Mouse (Mus musculus): ENCODE measurements around the gene Fat3. TPM values are rescaled to one million over a fixed set of nuclear protein-coding genes. Genes with fewer than 3 reads are reported as not detected.

Fat3 gene
- total RNA-seq, 2 experiments from 2014 or later = 39.2 to 43.5 TPM

DNA sequence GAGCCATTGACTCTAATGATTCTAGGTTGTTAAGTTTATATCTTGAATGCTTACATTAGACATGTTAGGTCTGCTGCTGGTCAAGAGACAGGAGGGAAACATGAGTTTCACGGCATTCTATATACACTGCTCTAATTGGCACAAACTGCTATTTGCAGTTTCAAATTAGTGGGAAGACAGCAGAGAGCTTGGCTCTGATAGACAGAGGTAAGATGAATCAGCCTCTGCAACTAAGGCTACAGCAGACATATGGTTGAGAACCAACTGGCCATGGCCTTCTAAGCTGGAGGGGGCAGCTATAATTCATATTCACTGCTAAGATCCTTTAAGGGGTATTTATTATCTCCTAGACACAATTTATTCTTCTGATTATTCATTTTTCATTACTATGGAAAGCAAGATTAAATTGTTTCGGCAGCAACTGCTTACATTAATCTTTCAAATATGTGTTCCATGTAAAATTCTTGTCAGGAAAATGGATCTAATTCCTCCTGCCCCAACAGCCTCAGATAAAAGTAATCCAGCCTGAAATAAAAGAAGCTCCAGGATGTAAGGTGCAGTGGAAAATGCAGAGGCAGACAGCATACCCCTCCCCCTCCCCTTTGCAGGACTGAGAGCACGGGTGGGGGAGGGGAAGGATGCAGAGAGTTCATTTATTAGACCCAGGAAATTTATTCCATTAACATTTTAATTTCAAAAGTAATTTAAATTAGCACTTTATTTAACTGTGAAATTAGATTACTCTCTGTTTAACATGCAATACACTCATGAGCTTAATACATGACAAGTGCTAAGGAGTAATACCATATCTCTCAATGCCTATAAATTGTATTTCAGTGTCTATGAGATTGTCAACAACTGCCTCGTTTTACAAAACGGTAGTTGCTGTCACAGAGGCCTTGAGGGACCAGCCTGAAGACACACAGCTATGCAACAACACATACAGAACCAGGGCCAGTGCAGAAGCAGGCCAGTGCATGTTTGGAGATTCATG is 189.9 kb downstream of the Fat3 start:
- DNase-seq (ENCODE audit: low spot score in 2 of 2) = no peak

GRCm38 (mm10) chr9:16310305-16310704 is 190.8 kb downstream of the Fat3 start:
- DNase-seq (ENCODE audit: low spot score in 2 of 2) = no peak

GRCm38 (mm10) chr9:16307789-16308188 is 193.3 kb downstream of the Fat3 start:
- DNase-seq (ENCODE audit: low spot score in 2 of 2) = no peak

GRCm38 (mm10) chr9:16306222-16306621 is 194.9 kb downstream of the Fat3 start:
- DNase-seq (ENCODE audit: low spot score in 2 of 2) = no peak

DNA sequence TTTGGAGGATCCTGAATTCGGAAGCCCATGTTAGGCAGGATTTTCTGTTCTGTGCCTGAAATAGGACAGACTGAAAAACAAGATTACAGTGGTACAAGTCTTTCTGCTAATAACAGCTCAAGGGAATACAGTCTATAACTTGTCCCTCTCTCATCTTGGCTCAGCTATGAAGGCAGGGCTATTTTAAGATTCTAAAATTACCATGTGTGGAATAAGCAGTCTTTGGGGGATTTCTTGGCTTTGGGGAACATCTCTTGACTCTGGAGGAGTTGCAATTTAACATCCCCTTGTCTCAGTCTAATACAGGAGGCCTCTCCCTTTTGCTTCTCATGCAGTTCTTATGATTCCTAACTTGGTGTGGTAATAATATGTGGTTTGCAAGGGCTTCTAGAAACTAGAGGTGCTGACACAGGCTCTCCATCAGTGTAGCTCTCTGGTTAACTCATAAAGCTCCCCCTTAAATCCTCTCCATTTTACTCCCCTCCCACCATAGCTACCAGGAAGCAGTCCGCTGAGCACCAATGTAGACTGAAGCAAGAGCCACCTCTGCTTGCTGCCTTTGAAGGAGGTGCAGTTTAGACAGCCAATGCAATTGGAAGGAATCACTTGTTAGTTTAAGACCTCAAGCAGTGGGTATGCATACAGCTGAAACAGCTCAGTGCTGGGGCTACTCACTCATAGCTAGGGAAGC is 195.5 kb downstream of the Fat3 start:
- DNase-seq (ENCODE audit: low spot score in 2 of 2) = no peak

DNA sequence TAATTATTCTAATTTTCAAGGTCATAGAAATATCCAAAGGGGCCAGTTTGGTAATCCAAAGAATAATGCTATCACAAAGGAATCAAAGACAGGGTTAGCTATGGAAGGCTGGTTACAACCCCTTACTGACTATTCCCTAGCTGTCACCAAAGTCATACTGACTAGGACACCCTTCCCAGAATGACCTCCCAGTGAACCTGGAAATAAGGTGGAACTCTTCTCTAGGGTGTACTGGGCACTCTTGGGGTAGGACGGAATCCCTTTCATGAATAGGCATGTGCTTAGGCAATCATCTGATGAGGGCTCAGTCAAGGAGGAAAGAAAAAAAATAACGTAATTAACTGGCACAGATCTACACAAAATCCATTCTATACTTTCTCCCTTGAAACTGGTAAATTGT is 196.1 kb downstream of the Fat3 start:
- DNase-seq (ENCODE audit: low spot score in 2 of 2) = no peak

- DNase-seq (ENCODE audit: low spot score in 2 of 2) = no peak
Measured at GRCm38 (mm10) chr9:16302484-16302883, 198.6 kb downstream of the Fat3 start.

- DNase-seq (ENCODE audit: low spot score in 2 of 2) = no peak
Measured at GRCm38 (mm10) chr9:16297935-16298334, 203.2 kb downstream of the Fat3 start.

- no peak for DNase-seq (ENCODE audit: low spot score in 2 of 2)
Measured at GRCm38 (mm10) chr9:16293928-16294806, 206.9 kb downstream of the Fat3 start.

GRCm38 (mm10) chr9:16292492-16292891 is 208.6 kb downstream of the Fat3 start:
- no peak for DNase-seq (ENCODE audit: low spot score in 2 of 2)

DNA sequence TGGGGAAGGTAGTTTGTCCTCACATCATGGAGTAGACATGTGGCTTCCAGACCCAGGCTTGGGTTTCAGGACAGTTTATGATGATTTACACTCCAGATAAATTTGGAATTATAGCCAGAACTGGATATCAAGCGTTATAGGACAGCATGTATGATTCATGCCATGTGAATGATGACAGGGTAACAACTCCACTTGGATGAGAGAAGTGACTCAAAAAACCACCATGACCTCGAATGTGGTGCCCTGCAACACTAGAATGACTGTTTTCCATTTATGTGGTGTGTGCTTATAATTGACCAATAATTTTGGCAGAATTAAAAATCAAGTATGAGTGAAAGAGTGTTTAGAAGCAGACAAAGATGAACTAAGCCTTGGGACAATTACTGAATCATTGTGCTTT is 210.2 kb downstream of the Fat3 start:
- no peak for DNase-seq (ENCODE audit: low spot score in 2 of 2)

- DNase-seq (ENCODE audit: low spot score in 2 of 2) = no peak
Measured at GRCm38 (mm10) chr9:16283033-16283432, 218.1 kb downstream of the Fat3 start.

DNA sequence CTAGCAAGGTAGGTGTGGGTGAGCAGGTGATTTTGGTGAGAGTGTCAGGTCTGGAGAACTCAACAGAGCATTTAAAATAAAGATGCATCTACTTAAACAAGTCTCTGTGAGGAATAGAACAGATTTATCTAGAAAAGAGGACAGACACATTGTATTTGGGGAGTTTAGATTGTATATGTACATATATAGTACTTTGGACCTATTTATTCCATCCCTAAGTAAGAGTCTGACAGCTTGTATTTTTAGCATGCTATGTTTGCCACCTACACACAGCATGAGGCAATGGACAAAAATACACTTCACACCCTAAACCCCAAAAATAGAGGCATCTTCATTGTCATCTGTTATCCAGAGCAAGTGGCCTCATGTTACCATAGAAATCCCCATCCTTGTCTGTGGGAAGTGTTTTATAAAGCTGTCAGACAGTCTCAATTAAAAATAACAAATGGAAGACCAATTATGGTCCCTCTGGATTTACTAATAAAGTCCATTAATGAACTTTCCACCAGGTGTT is 218.7 kb downstream of the Fat3 start:
- DNase-seq (ENCODE audit: low spot score in 2 of 2) = no peak

- DNase-seq (ENCODE audit: low spot score in 2 of 2) = no peak
Measured at GRCm38 (mm10) chr9:16275589-16275988, 225.5 kb downstream of the Fat3 start.

DNA sequence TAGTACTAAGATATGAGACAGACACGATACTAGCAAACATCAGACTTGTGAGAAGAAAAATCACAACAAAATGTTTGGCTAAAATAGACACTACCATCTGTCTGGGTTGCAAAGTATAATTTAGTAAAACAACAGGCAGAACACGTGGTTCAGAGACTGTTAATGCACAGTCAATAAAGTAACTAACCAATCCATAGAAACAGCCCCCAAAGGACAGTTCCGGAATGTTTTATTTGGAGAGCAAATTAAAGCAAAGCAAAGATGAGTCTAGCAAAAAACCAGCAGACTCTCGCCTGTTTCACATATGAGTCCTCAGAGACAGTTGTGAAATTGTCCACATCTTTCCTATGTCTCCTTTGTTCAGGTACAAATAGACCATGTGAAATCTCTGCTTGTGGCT is 227.0 kb downstream of the Fat3 start:
- DNase-seq (ENCODE audit: low spot score in 2 of 2) = no peak

DNA sequence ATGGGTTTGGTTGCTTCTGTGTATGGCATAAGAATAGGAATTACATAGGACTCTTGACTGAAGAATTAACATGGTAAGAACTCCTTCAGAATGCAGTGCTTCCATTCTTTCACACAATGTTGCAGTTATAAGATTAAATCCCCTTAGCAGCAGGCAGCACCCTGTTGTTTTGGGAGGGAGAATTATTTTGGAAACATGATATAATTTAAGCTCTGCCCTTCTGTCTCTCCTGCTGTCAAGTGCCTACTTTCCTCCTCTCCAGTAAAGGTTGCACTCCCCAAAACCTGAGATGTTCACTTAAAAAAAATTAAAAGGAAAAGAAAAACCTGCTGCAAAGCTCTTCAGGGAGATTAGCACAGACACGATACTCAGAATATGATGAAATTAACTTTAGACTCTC is 228.3 kb downstream of the Fat3 start:
- no peak for DNase-seq (ENCODE audit: low spot score in 2 of 2)

GRCm38 (mm10) chr9:16270768-16271114 is 230.3 kb downstream of the Fat3 start:
- no peak for DNase-seq (ENCODE audit: low spot score in 2 of 2)

GRCm38 (mm10) chr9:16270056-16270767 is 230.9 kb downstream of the Fat3 start:
- no peak for DNase-seq (ENCODE audit: low spot score in 2 of 2)

DNA sequence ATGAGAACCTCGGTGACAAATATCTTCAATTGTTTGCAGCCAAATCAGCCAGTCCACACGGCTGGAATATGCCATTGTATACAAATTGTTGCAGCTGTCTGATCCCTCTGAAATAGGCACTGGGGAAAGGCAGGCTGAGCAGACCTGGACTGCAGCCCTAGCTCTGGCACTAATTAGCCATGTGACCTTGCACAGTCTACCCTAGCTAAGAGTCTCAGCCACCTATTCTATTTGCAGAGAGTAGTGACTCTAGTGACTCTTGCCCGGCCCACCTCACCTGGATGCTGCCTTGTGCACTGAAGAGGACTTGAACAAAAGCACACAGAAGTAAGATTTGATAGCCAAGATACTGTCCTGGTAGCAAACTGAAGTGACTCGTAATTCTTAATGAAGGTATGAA is 235.6 kb downstream of the Fat3 start:
- DNase-seq (ENCODE audit: low spot score in 2 of 2) = no peak

DNA sequence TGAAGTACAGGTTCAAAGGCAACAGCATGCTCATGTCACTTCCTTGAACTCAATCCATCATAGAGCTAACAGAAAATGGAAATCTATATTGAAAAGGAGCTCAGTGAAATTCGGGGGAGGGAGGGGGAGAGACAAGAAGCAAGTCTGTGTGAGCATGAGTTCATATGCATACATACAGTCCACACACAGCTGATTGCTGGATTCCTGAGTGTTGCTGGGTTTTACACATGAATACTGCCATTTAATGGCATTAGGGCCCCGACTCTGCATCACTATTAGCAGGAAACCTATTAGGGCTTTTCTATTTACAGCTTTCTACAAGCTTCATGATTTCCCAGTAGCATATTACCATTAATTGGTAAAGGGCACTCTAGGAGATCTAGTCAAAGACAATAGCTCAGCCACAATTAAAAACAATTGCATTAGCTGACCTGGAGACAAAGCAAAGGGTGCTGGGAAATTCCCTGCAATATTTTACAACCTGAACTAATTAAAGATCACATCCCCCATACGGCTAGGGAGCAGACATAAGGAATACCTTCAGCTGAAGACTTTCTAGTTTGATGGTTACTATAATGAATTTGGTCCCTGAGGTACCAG is 243.7 kb downstream of the Fat3 start:
- DNase-seq (ENCODE audit: low spot score in 2 of 2) = no peak

Data from layer of hippocampus, postnatal 10 days (tissue).